Mouse (Mus musculus): ENCODE data around the gene Nhsl2. TPM values are rescaled to one million over a fixed set of nuclear protein-coding genes. Genes with fewer than 3 reads are reported as not detected.
A peak's percentile ranks its signal among the peaks of the same experiment; 100 is the strongest.

Nhsl2 gene
- polyA plus RNA-seq, 1 experiment from 2014 or later, result 9.9 TPM

- WGBS, result 68% methylated on average over 4 of the region's 4 CpGs
- H3K4me3 ChIP-seq (ENCODE audit: low read depth, low read length), result no peak overlapping the region
- no peaks in the 10 kb centered on the region for H3K4me1 ChIP-seq (ENCODE audit: control insufficient read depth, insufficient read depth, low read length)
- no peaks in the 10 kb centered on the region for H3K36me3 ChIP-seq (ENCODE audit: control insufficient read depth, insufficient read depth, low read length)
- no peak overlapping the region for H3K9ac ChIP-seq (ENCODE audit: low read depth, low read length)
- H3K27me3 ChIP-seq (replicated peaks; ENCODE audit: control insufficient read depth, insufficient read depth, low read length), result peaks cover 6% of the 10 kb centered on the region; the same call in 1 of the 2 replicates
- DNase-seq (ENCODE audit: low spot score) (no peak), ATAC-seq (ENCODE audit: low read depth) (no peak)
- H3K4me2 ChIP-seq (ENCODE audit: low read depth, low read length), result no peak overlapping the region
- no peaks in the 10 kb centered on the region for H3K9me3 ChIP-seq (ENCODE audit: control insufficient read depth, low read length)
- H3K27ac ChIP-seq (replicated peaks; ENCODE audit: low read depth, low read length), result no peak overlapping the region
These were observed 40.8 kb downstream of the Nhsl2 start for GRCm38 (mm10) chrX:101889813-101890469.

GRCm38 (mm10) chrX:101893796-101894195 is 44.6 kb downstream of the Nhsl2 start:
- ATAC-seq (ENCODE audit: low read depth) (no peak), DNase-seq (ENCODE audit: low spot score) (no peak)
- 90% methylated on average over 7 of the region's 7 CpGs for WGBS

GRCm38 (mm10) chrX:101898341-101898740 is 49.2 kb downstream of the Nhsl2 start:
- Histone ChIP-seq H3K4me1 (ENCODE audit: control insufficient read depth, insufficient read depth, low read length) (no peaks in the 10 kb centered on the region), H3K4me3 (ENCODE audit: low read depth, low read length) (no peak overlapping the region), H3K9me3 (ENCODE audit: control insufficient read depth, low read length) (no peaks in the 10 kb centered on the region), H3K36me3 (ENCODE audit: control insufficient read depth, insufficient read depth, low read length) (no peaks in the 10 kb centered on the region), H3K27ac (replicated peaks; ENCODE audit: low read depth, low read length) (no peak overlapping the region), H3K27me3 (replicated peaks; ENCODE audit: control insufficient read depth, insufficient read depth, low read length) (peaks cover 15% of the 10 kb centered on the region), H3K9ac (ENCODE audit: low read depth, low read length) (no peak overlapping the region), H3K4me2 (ENCODE audit: low read depth, low read length) (no peak overlapping the region)
- DNase-seq (ENCODE audit: low spot score) (peak; percentile 9), ATAC-seq (ENCODE audit: low read depth) (no peak)
- 60% methylated on average over 4 of the region's 4 CpGs for WGBS

More at GRCm38 (mm10) chrX:101893796-101894195, 44.6 kb downstream of the Nhsl2 start:
- Histone ChIP-seq H3K4me1 (ENCODE audit: control insufficient read depth, insufficient read depth, low read length) (no peaks in the 10 kb centered on the region), H3K9me3 (ENCODE audit: control insufficient read depth, low read length) (no peaks in the 10 kb centered on the region), H3K9ac (ENCODE audit: low read depth, low read length) (no peak overlapping the region), H3K4me3 (ENCODE audit: low read depth, low read length) (no peak overlapping the region), H3K27me3 (replicated peaks; ENCODE audit: control insufficient read depth, insufficient read depth, low read length) (peaks cover 11% of the 10 kb centered on the region; the same call in 1 of the 2 replicates), H3K36me3 (ENCODE audit: control insufficient read depth, insufficient read depth, low read length) (no peaks in the 10 kb centered on the region), H3K27ac (replicated peaks; ENCODE audit: low read depth, low read length) (no peak overlapping the region), H3K4me2 (ENCODE audit: low read depth, low read length) (no peak overlapping the region)

- Histone ChIP-seq H3K4me1 (ENCODE audit: control insufficient read depth, insufficient read depth, low read length) (no peaks in the 10 kb centered on the region), H3K4me2 (ENCODE audit: low read depth, low read length) (no peak overlapping the region), H3K4me3 (ENCODE audit: low read depth, low read length) (no peak overlapping the region), H3K27ac (replicated peaks; ENCODE audit: low read depth, low read length) (no peak overlapping the region), H3K36me3 (ENCODE audit: control insufficient read depth, insufficient read depth, low read length) (no peaks in the 10 kb centered on the region), H3K9me3 (ENCODE audit: control insufficient read depth, low read length) (no peaks in the 10 kb centered on the region), H3K9ac (ENCODE audit: low read depth, low read length) (no peak overlapping the region), H3K27me3 (replicated peaks; ENCODE audit: control insufficient read depth, insufficient read depth, low read length) (peaks cover 9% of the 10 kb centered on the region)
- WGBS, result 65% methylated on average over 7 of the region's 7 CpGs
- no peak for ATAC-seq (ENCODE audit: low read depth)
- DNase-seq (ENCODE audit: low spot score), result no peak
These were observed 52.8 kb downstream of the Nhsl2 start for GRCm38 (mm10) chrX:101901806-101902490.

- H3K27me3 ChIP-seq (replicated peaks; ENCODE audit: control insufficient read depth, insufficient read depth, low read length), result peaks cover 9% of the 10 kb centered on the region
- no peaks in the 10 kb centered on the region for H3K4me1 ChIP-seq (ENCODE audit: control insufficient read depth, insufficient read depth, low read length)
- 78% methylated on average over 4 of the region's 4 CpGs for WGBS
- no peak overlapping the region for H3K4me2 ChIP-seq (ENCODE audit: low read depth, low read length)
- no peak overlapping the region for H3K4me3 ChIP-seq (ENCODE audit: low read depth, low read length)
- H3K9ac ChIP-seq (ENCODE audit: low read depth, low read length), result no peak overlapping the region
- ATAC-seq (ENCODE audit: low read depth) (no peak), DNase-seq (ENCODE audit: low spot score) (no peak)
- H3K27ac ChIP-seq (replicated peaks; ENCODE audit: low read depth, low read length), result no peak overlapping the region
- H3K36me3 ChIP-seq (ENCODE audit: control insufficient read depth, insufficient read depth, low read length), result no peaks in the 10 kb centered on the region
- H3K9me3 ChIP-seq (ENCODE audit: control insufficient read depth, low read length), result no peaks in the 10 kb centered on the region
These were observed 53.4 kb downstream of the Nhsl2 start for GRCm38 (mm10) chrX:101902597-101902996.

- H3K9ac ChIP-seq (ENCODE audit: low read depth, low read length), result no peak overlapping the region
- ATAC-seq (ENCODE audit: low read depth), result no peak
- no peaks in the 10 kb centered on the region for H3K9me3 ChIP-seq (ENCODE audit: control insufficient read depth, low read length)
- peaks cover 4% of the 10 kb centered on the region; the same call in 1 of the 2 replicates for H3K27me3 ChIP-seq (replicated peaks; ENCODE audit: control insufficient read depth, insufficient read depth, low read length)
- H3K4me3 ChIP-seq (ENCODE audit: low read depth, low read length), result no peak overlapping the region
- WGBS, result 70% methylated on average over 5 of the region's 5 CpGs
- no peak overlapping the region for H3K27ac ChIP-seq (replicated peaks; ENCODE audit: low read depth, low read length)
- no peaks in the 10 kb centered on the region for H3K4me1 ChIP-seq (ENCODE audit: control insufficient read depth, insufficient read depth, low read length)
- no peak overlapping the region for H3K4me2 ChIP-seq (ENCODE audit: low read depth, low read length)
- H3K36me3 ChIP-seq (ENCODE audit: control insufficient read depth, insufficient read depth, low read length), result no peaks in the 10 kb centered on the region
- DNase-seq (ENCODE audit: low spot score), result no peak
These were observed 58.1 kb downstream of the Nhsl2 start for GRCm38 (mm10) chrX:101907301-101907700.

- no peak overlapping the region for H3K27ac ChIP-seq (replicated peaks; ENCODE audit: low read depth, low read length)
- no peak for ATAC-seq (ENCODE audit: low read depth)
These were observed 79.9 kb downstream of the Nhsl2 start for GRCm38 (mm10) chrX:101929131-101929530.

GRCm38 (mm10) chrX:101930301-101930700 is 81.1 kb downstream of the Nhsl2 start:
- no peak overlapping the region for H3K4me3 ChIP-seq (ENCODE audit: low read depth, low read length)
- no peak for ATAC-seq (ENCODE audit: low read depth)
- H3K9me3 ChIP-seq (ENCODE audit: control insufficient read depth, low read length), result no peaks in the 10 kb centered on the region
- H3K27ac ChIP-seq (replicated peaks; ENCODE audit: low read depth, low read length), result no peak overlapping the region
- DNase-seq (ENCODE audit: low spot score), result no peak
- H3K4me1 ChIP-seq (ENCODE audit: control insufficient read depth, insufficient read depth, low read length), result no peaks in the 10 kb centered on the region
- peaks cover 5% of the 10 kb centered on the region for H3K27me3 ChIP-seq (replicated peaks; ENCODE audit: control insufficient read depth, insufficient read depth, low read length)
- no peaks in the 10 kb centered on the region for H3K36me3 ChIP-seq (ENCODE audit: control insufficient read depth, insufficient read depth, low read length)
- H3K9ac ChIP-seq (ENCODE audit: low read depth, low read length), result no peak overlapping the region
- H3K4me2 ChIP-seq (ENCODE audit: low read depth, low read length), result no peak overlapping the region
- WGBS, result 84% methylated on average over 6 of the region's 6 CpGs

More at GRCm38 (mm10) chrX:101929131-101929530, 79.9 kb downstream of the Nhsl2 start:
- no peak for DNase-seq (ENCODE audit: low spot score)
- Histone ChIP-seq H3K4me2 (ENCODE audit: low read depth, low read length) (no peak overlapping the region), H3K36me3 (ENCODE audit: control insufficient read depth, insufficient read depth, low read length) (no peaks in the 10 kb centered on the region), H3K9me3 (ENCODE audit: control insufficient read depth, low read length) (no peaks in the 10 kb centered on the region), H3K9ac (ENCODE audit: low read depth, low read length) (no peak overlapping the region), H3K4me1 (ENCODE audit: control insufficient read depth, insufficient read depth, low read length) (no peaks in the 10 kb centered on the region), H3K4me3 (ENCODE audit: low read depth, low read length) (no peak overlapping the region), H3K27me3 (replicated peaks; ENCODE audit: control insufficient read depth, insufficient read depth, low read length) (peaks cover 5% of the 10 kb centered on the region; the same call in 1 of the 2 replicates)
- WGBS, result 85% methylated on average over 2 of the region's 2 CpGs

Data from embryonic facial prominence, embryonic 14.5 days (tissue).